Mouse (Mus musculus): ENCODE measurements around the gene Gm4792.

GRCm38 (mm10) chr10:94256518-94256917 lies 42.0 kb downstream of the Gm4792 start:
- TF ChIP-seq MAFK (IDR thresholded peaks at IDR 0.05; ENCODE audit: insufficient read depth, low read depth, low read length) (no peak), ZNF384 (IDR thresholded peaks at IDR 0.05; ENCODE audit: low read depth, low read length) (no peak)

All from ES-E14 (cell line).